Mouse (Mus musculus): Measurements from ENCODE around the gene Smyd4. TPM values are rescaled to one million over a fixed set of nuclear protein-coding genes. Genes with fewer than 3 reads are reported as not detected.

Gene Smyd4
- polyA plus RNA-seq, 1 experiment: not detected

GRCm38 (mm10) chr11:75340698-75341345 is 7.4 kb upstream of the Smyd4 start:
- no peak overlapping the region for H3K27ac ChIP-seq (ENCODE audit: insufficient read depth, low read depth, low read length)
- 73% methylated on average over 12 of the region's 12 CpGs for WGBS

GRCm38 (mm10) chr11:75343096-75343495 is 5.1 kb upstream of the Smyd4 start:
- no peak for TF ChIP-seq POLR2A (IDR thresholded peaks at IDR 0.05; ENCODE audit: insufficient read depth, low read depth, low read length)
- TF ChIP-seq CTCF (IDR thresholded peaks at IDR 0.05; ENCODE audit: insufficient read depth, low read depth, low read length): no peak
- peaks cover 6% of the 10 kb centered on the region for H3K4me1 ChIP-seq (ENCODE audit: control insufficient read depth, insufficient read depth, low read length)
- 93% methylated on average over 2 of the region's 2 CpGs for WGBS
- H3K27ac ChIP-seq (ENCODE audit: insufficient read depth, low read depth, low read length): no peak overlapping the region
- no peak overlapping the region for H3K4me3 ChIP-seq (ENCODE audit: insufficient read depth, low read depth, low read length)

More at GRCm38 (mm10) chr11:75340698-75341345, 7.4 kb upstream of the Smyd4 start:
- no peak overlapping the region for H3K4me3 ChIP-seq (ENCODE audit: insufficient read depth, low read depth, low read length)
- no peak for TF ChIP-seq CTCF (IDR thresholded peaks at IDR 0.05; ENCODE audit: insufficient read depth, low read depth, low read length)
- no peak for TF ChIP-seq POLR2A (IDR thresholded peaks at IDR 0.05; ENCODE audit: insufficient read depth, low read depth, low read length)
- H3K4me1 ChIP-seq (ENCODE audit: control insufficient read depth, insufficient read depth, low read length): peaks cover 3% of the 10 kb centered on the region

GRCm38 (mm10) chr11:75344163-75344562 is 4.1 kb upstream of the Smyd4 start:
- TF ChIP-seq CTCF (IDR thresholded peaks at IDR 0.05; ENCODE audit: insufficient read depth, low read depth, low read length) (no peak), POLR2A (IDR thresholded peaks at IDR 0.05; ENCODE audit: insufficient read depth, low read depth, low read length) (no peak)
- H3K4me3 ChIP-seq (ENCODE audit: insufficient read depth, low read depth, low read length): no peak overlapping the region
- WGBS: 83% methylated on average over 2 of the region's 2 CpGs
- H3K4me1 ChIP-seq (ENCODE audit: control insufficient read depth, insufficient read depth, low read length): peaks cover 8% of the 10 kb centered on the region
- H3K27ac ChIP-seq (ENCODE audit: insufficient read depth, low read depth, low read length): no peak overlapping the region

- TF ChIP-seq CTCF (IDR thresholded peaks at IDR 0.05; ENCODE audit: insufficient read depth, low read depth, low read length): no peak
- no peak for TF ChIP-seq POLR2A (IDR thresholded peaks at IDR 0.05; ENCODE audit: insufficient read depth, low read depth, low read length)
- WGBS: 94% methylated on average over 5 of the region's 5 CpGs
- H3K4me1 ChIP-seq (ENCODE audit: control insufficient read depth, insufficient read depth, low read length): peaks cover 8% of the 10 kb centered on the region
- H3K4me3 ChIP-seq (ENCODE audit: insufficient read depth, low read depth, low read length): no peak overlapping the region
- H3K27ac ChIP-seq (ENCODE audit: insufficient read depth, low read depth, low read length): no peak overlapping the region
Measured at GRCm38 (mm10) chr11:75344716-75345115, 3.5 kb upstream of the Smyd4 start.

- no peak overlapping the region for H3K27ac ChIP-seq (ENCODE audit: insufficient read depth, low read depth, low read length)
- WGBS: 64% methylated on average over 4 of the region's 4 CpGs
Measured at GRCm38 (mm10) chr11:75346556-75347187, 1.6 kb upstream of the Smyd4 start.

GRCm38 (mm10) chr11:75347188-75347585 is 1.0 kb upstream of the Smyd4 start:
- no peak for TF ChIP-seq CTCF (IDR thresholded peaks at IDR 0.05; ENCODE audit: insufficient read depth, low read depth, low read length)
- TF ChIP-seq POLR2A (IDR thresholded peaks at IDR 0.05; ENCODE audit: insufficient read depth, low read depth, low read length): no peak
- no peak overlapping the region for H3K27ac ChIP-seq (ENCODE audit: insufficient read depth, low read depth, low read length)
- H3K4me3 ChIP-seq (ENCODE audit: insufficient read depth, low read depth, low read length): no peak overlapping the region
- H3K4me1 ChIP-seq (ENCODE audit: control insufficient read depth, insufficient read depth, low read length): peaks cover 5% of the 10 kb centered on the region
- 43% methylated on average over 10 of the region's 10 CpGs for WGBS

More at GRCm38 (mm10) chr11:75346556-75347187, 1.6 kb upstream of the Smyd4 start:
- TF ChIP-seq POLR2A (IDR thresholded peaks at IDR 0.05; ENCODE audit: insufficient read depth, low read depth, low read length) (no peak), CTCF (IDR thresholded peaks at IDR 0.05; ENCODE audit: insufficient read depth, low read depth, low read length) (no peak)
- Histone ChIP-seq H3K4me1 (ENCODE audit: control insufficient read depth, insufficient read depth, low read length) (peaks cover 5% of the 10 kb centered on the region), H3K4me3 (ENCODE audit: insufficient read depth, low read depth, low read length) (no peak overlapping the region)

GRCm38 (mm10) chr11:75347596-75347995 is 637 bp upstream of the Smyd4 start:
- H3K4me1 ChIP-seq (ENCODE audit: control insufficient read depth, insufficient read depth, low read length): peaks cover 5% of the 10 kb centered on the region
- no peak overlapping the region for H3K27ac ChIP-seq (ENCODE audit: insufficient read depth, low read depth, low read length)
- TF ChIP-seq CTCF (IDR thresholded peaks at IDR 0.05; ENCODE audit: insufficient read depth, low read depth, low read length) (no peak), POLR2A (IDR thresholded peaks at IDR 0.05; ENCODE audit: insufficient read depth, low read depth, low read length) (no peak)
- peak overlapping the region; percentile 71 for H3K4me3 ChIP-seq (ENCODE audit: insufficient read depth, low read depth, low read length)
- WGBS: under 1% methylated on average over 10 of the region's 10 CpGs

- WGBS: 52% methylated on average over 10 of the region's 10 CpGs
- H3K4me1 ChIP-seq (ENCODE audit: control insufficient read depth, insufficient read depth, low read length): peaks cover 5% of the 10 kb centered on the region
- 0 out of 2 replicates have a peak overlapping the region, but pooled peaks have one; percentile 8 for H3K27ac ChIP-seq (ENCODE audit: insufficient read depth, low read depth, low read length)
- no peak for TF ChIP-seq POLR2A (IDR thresholded peaks at IDR 0.05; ENCODE audit: insufficient read depth, low read depth, low read length)
- no peak for TF ChIP-seq CTCF (IDR thresholded peaks at IDR 0.05; ENCODE audit: insufficient read depth, low read depth, low read length)
- peak overlapping the region; percentile 71 for H3K4me3 ChIP-seq (ENCODE audit: insufficient read depth, low read depth, low read length)
Measured at GRCm38 (mm10) chr11:75348890-75349261, 643 bp downstream of the Smyd4 start.

GRCm38 (mm10) chr11:75351225-75351624 is 3.0 kb downstream of the Smyd4 start:
- no peak for TF ChIP-seq POLR2A (IDR thresholded peaks at IDR 0.05; ENCODE audit: insufficient read depth, low read depth, low read length)
- no peak for TF ChIP-seq CTCF (IDR thresholded peaks at IDR 0.05; ENCODE audit: insufficient read depth, low read depth, low read length)
- Histone ChIP-seq H3K4me1 (ENCODE audit: control insufficient read depth, insufficient read depth, low read length) (peaks cover 5% of the 10 kb centered on the region), H3K27ac (ENCODE audit: insufficient read depth, low read depth, low read length) (no peak overlapping the region), H3K4me3 (ENCODE audit: insufficient read depth, low read depth, low read length) (no peak overlapping the region)
